Comparison of ENCODE assay signal across 10 mouse cellular contexts in genomic region chr4:118206918-118207640, GRCm38 (mm10). TPM values are rescaled to one million over a fixed set of nuclear protein-coding genes. Genes with fewer than 3 reads are reported as not detected.
A peak's percentile ranks its signal among the peaks of the same experiment; 100 is the strongest.
DNase-seq lines count a peak whose midpoint lies in the region; TF ChIP-seq lines count a peak whose summit lies in the region.
"Had no signal": no experiment of that assay in that cellular context is flagged by ENCODE, and none has a peak within 500 bp of the region (broad histone marks: within the 10 kb centered on the region; RNA-seq: fewer than 3 reads in every experiment).

No protein-coding gene starts in this region.

- H3K4me3 ChIP-seq in layer of hippocampus, adult 2 months = no peak overlapping the region
- no peak overlapping the region for H3K4me3 ChIP-seq in embryonic facial prominence, embryonic 10.5 days
- H3K4me3 ChIP-seq: limb, embryonic 12.5 days; megakaryocyte, embryonic 14.5 days had no signal

- H3K27me3 ChIP-seq in embryonic facial prominence, embryonic 10.5 days (replicated peaks; ENCODE audit: low read depth, poor library complexity, severe bottlenecking) = no peaks in the 10 kb centered on the region
- H3K27me3 ChIP-seq: limb, embryonic 12.5 days; Patski had no signal

- H3K9me3 ChIP-seq in embryonic facial prominence, embryonic 10.5 days = no peaks in the 10 kb centered on the region
- H3K9me3 ChIP-seq: limb, embryonic 12.5 days; megakaryocyte, embryonic 14.5 days had no signal

- H3K36me3 ChIP-seq in embryonic facial prominence, embryonic 10.5 days (replicated peaks) = peaks cover 49% of the 10 kb centered on the region

- intact Hi-C loops in left cerebral cortex, postnatal 14 days (cut with DNase I) = no loop called here

- peaks cover 17% of the 10 kb centered on the region for H3K4me1 ChIP-seq in embryonic facial prominence, embryonic 10.5 days
- H3K4me1 ChIP-seq: limb, embryonic 12.5 days; megakaryocyte, embryonic 14.5 days had no signal

- DNase-seq in layer of hippocampus, adult 2 months (ENCODE audit: low spot score in 2 of 2) = no peak
- DNase-seq in layer of hippocampus, postnatal 14 days (ENCODE audit: low spot score in 2 of 2) = no peak
- DNase-seq in thymus, postnatal 4 days = peak; percentile 52
- DNase-seq in thymus, postnatal 0 days (ENCODE audit: low spot score) = no peak
- peak; percentile 36 for DNase-seq in embryonic facial prominence, embryonic 10.5 days (ENCODE audit: low spot score)
- DNase-seq in right cerebral cortex, postnatal 10 days (ENCODE audit: low spot score in 2 of 2) = no peak
- DNase-seq in left cerebral cortex, postnatal 14 days (ENCODE audit: low spot score in 2 of 2) = no peak

- 66% methylated on average over 10 of the region's 10 CpGs for WGBS in embryonic facial prominence, embryonic 10.5 days

- no peak overlapping the region for H3K27ac ChIP-seq in layer of hippocampus, adult 2 months
- no peak overlapping the region; the same call in 1 of the 2 replicates for H3K27ac ChIP-seq in embryonic facial prominence, embryonic 10.5 days (replicated peaks)
- H3K27ac ChIP-seq: limb, embryonic 12.5 days had no signal

- TF ChIP-seq CTCF in layer of hippocampus, adult 2 months (conservative IDR thresholded peaks at IDR 0.05) = peak; percentile 44

RNA-seq across cellular contexts. Expression of gene Kdm4a, which starts 27.2 kb away (rescaled TPM):
- 10 to 100 TPM; 48.8 to 50.1 TPM for total RNA-seq in layer of hippocampus, adult 2 months (2021)
- total RNA-seq in layer of hippocampus, postnatal 14 days (2021) = 10 to 100 TPM; 52.6 to 55.7 TPM
- 29.8 and 34.0 TPM in 2 replicates for polyA plus RNA-seq in thymus, postnatal 0 days (2015; fragmentation: Nextera tagmentation; extraction: Ambion mirVana)
- 33.4 and 36.6 TPM in 2 replicates for polyA plus RNA-seq in embryonic facial prominence, embryonic 10.5 days (2016; fragmentation: Nextera tagmentation; extraction: Ambion mirVana)
- 10 to 100 TPM; 46.2 to 49.5 TPM for total RNA-seq in left cerebral cortex, postnatal 14 days (2021)

Comparison
In these comparisons a context has a peak if more than half of its experiments do, and no peak if none do; other contexts are left out.
1. DNase-seq: peak in thymus, postnatal 4 days (single experiment) and embryonic facial prominence, embryonic 10.5 days (single experiment); none in layer of hippocampus, adult 2 months (0 of 2), layer of hippocampus, postnatal 14 days (0 of 2), thymus, postnatal 0 days (single experiment), right cerebral cortex, postnatal 10 days (0 of 2) and left cerebral cortex, postnatal 14 days (0 of 2).